Mouse (Mus musculus) megakaryocyte, adult 5-6 weeks (primary cell): ENCODE results near the gene Tspan33. TPM values are rescaled to one million over a fixed set of nuclear protein-coding genes. Genes with fewer than 3 reads are reported as not detected.

Experiments used
- ATAC-seq: 2 replicates; pipeline ENCODE4 v1.8.0; 2016; ENCODE audit warnings: mild to moderate bottlenecking, inconsistent platforms; ENCODE audit not compliant: poor library complexity, severe bottlenecking
- total RNA-seq, 2 experiments: library from RNA; stranded (forward) in 1 of 2; stranded (reverse) in 1 of 2; fragments of 153-499, 151-499 nt in 1 of 2; fragments of 221-1000, 200-1000 nt in 1 of 2; gene quantifications; 2 replicates each; pipeline versions ENCODE4 v1.2.3 to v1.2.4; 2015 to 2017

Tspan33 gene
- total RNA-seq, 2 experiments from 2014 or later, result 1.5 to 2.7 TPM

DNA sequence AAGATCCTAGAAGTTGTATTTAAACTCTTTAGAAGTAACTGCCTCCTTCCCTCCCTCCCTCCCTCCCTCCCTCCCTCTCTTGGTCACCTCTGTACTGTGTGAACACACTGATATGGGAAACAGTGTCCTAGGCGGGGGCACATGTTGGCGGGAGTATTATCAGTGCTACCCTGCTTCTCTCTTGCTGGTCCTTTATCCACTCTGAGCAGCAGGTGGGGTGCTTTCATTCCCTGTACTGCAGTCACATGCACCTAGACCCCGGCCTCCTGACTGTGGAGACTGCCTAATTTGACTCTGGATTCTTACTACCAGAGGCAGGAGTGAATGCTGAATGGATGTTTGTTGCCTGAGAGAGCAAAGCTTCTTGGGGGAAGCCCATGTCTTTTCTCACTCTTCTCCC is 3.5 kb downstream of the Tspan33 start:
- no peak for ATAC-seq

- no peak for ATAC-seq
Measured at GRCm38 (mm10) chr6:29699085-29699745, 5.2 kb downstream of the Tspan33 start.

DNA sequence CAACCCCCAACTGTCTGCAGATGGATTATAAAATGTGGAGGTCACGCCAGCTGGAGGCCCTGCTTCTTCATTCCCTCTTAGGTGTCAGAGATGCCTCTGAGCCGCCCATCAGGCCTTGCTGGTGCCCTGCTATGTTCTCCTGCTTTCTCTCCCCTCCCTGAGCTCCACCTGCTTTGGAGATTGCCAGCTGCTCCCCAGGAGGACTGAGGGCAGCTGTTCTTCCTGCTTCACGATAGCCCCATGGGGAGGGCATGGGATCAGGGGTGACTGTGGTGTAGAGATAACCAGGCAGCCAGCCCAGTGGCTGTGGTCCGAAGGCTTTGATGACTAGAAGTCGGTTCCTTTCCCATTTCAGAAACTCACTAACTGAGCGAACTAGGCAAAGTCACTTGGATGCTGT is 7.0 kb downstream of the Tspan33 start:
- peak; percentile 59 for ATAC-seq

DNA sequence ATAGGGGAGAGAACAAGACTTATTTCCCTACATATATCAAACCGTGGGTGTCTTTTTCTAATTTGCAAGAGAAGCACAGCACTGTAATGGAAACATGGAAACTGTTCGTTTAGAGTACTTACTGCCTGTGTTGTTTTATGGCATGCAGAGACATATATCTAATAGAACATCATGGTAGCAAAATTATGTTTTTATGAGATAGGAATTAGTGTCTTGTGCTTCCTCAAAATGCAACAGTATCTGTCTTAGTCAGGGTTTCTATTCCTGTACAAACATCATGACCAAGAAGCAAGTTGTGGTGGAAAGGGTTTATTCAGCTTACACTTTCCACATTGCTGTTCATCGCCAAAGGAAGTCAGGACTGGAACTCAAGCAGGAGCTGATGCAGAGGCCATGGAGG is 8.1 kb downstream of the Tspan33 start:
- no peak for ATAC-seq

DNA sequence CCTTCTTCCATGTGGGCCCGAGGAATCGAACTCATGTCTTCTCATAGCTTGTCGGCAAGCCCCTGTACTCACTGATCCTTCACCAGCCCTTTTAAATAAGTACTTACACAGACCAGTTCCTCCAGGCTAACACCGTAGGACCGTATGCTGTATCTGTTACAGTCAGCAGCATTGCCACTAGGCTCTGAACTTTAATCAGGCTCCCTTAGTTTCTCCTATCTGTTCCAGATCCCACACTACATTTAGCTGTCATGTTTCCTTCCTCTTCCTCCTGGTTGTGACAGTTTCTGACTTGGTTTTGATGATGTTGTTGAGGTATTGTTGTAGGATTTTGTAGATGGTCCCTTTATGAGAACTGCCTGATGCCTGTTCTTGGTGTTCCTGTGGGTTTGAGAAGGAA is 10.1 kb downstream of the Tspan33 start:
- ATAC-seq, result no peak

DNA sequence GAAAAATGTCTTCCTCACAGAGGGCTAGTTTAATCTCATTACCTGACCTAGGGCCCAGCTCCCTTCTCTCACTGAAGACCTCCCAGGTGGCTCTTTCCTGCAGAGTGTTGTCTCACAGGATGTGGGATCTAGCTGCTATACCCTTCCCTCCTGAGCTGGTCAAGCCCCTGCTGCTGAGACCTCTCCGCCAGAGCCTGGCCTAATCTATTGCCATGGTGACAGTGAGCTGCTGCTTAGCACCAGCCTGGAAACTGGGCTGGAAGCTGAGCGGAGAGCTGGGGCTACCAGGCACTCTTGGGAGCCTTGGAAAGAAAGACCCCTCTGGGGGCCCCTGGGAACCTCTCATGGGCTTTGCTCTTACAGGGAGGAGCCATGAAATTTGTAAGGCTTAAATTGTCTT is 13.9 kb downstream of the Tspan33 start:
- ATAC-seq, result no peak

- no peak for ATAC-seq
Measured at GRCm38 (mm10) chr6:29711318-29711717, 17.3 kb downstream of the Tspan33 start.

GRCm38 (mm10) chr6:29712011-29712584 is 18.1 kb downstream of the Tspan33 start:
- ATAC-seq, result peak; percentile 51

- no peak for ATAC-seq
Measured at GRCm38 (mm10) chr6:29716624-29717365, 22.8 kb downstream of the Tspan33 start.

DNA sequence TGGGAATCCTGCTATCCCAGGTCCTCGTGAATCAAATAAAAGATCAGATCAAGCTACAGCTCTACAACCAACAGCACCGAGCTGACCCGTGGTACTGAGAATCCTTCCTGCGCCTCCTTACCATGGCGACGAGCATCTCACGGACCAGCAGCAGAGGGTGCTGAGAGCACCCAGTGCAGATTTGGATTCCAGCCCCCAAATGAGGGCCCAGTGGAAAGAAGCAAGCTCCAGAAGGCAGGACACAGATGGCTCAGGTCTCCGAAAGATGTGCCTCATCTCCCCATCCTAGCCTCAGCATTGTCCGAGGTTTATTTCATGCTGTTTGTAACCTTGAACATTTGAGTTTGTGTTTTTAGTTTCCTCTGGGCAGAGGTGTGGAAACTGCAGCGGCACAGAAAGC is 23.5 kb downstream of the Tspan33 start:
- no peak for ATAC-seq

GRCm38 (mm10) chr6:29717952-29718521 is 24.0 kb downstream of the Tspan33 start:
- no peak for ATAC-seq

- ATAC-seq, result no peak
Measured at GRCm38 (mm10) chr6:29718894-29719329, 24.9 kb downstream of the Tspan33 start.

DNA sequence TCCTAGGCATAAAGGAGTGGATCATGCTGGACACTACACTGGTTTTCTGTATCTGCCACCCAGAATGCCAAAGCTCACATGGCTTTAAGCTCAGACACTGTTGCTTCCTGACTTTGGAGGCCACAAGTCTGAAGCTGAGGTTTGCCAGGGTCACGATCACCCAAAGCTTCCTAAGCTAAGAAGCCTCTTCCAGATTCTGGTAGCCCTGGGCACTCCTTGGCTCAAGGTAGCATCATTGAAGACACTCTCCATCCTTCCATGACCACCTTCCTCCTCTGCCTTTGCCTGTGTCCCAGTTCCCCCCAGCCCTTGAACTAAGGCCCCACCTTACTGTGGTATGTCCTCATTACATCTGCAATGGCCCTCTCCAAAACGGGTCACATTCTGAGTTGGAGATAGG is 27.9 kb downstream of the Tspan33 start:
- no peak for ATAC-seq

GRCm38 (mm10) chr6:29726576-29727200 is 32.7 kb downstream of the Tspan33 start:
- no peak for ATAC-seq

- no peak for ATAC-seq
Measured at GRCm38 (mm10) chr6:29728035-29728434, 34.0 kb downstream of the Tspan33 start.

DNA sequence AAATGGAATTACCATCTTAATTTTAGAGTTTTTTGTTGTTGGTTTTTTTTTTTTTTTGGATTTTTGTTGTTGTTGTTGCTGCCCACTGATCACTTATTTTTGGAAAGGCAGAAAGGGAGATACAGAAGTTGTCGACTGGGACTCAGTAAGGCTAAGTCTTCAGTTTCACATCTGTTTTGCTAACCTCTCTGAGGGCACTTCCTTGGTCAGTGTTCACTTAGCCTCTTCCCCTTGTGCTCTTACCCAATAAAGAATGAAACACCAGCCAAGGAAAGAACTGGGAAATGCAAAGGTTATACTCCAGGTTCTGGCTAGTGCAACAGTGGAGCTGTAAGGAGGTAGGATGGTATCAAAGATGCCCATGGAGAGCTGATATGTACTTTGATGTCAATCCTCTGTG is 35.5 kb downstream of the Tspan33 start:
- peak; percentile 59; the same call in 1 of the 2 replicates for ATAC-seq

GRCm38 (mm10) chr6:29735336-29735688 is 41.3 kb downstream of the Tspan33 start, which contains the start of gene Smo:
Smo (plus strand) TSS chr6:29735503.
- ATAC-seq, result no peak

DNA sequence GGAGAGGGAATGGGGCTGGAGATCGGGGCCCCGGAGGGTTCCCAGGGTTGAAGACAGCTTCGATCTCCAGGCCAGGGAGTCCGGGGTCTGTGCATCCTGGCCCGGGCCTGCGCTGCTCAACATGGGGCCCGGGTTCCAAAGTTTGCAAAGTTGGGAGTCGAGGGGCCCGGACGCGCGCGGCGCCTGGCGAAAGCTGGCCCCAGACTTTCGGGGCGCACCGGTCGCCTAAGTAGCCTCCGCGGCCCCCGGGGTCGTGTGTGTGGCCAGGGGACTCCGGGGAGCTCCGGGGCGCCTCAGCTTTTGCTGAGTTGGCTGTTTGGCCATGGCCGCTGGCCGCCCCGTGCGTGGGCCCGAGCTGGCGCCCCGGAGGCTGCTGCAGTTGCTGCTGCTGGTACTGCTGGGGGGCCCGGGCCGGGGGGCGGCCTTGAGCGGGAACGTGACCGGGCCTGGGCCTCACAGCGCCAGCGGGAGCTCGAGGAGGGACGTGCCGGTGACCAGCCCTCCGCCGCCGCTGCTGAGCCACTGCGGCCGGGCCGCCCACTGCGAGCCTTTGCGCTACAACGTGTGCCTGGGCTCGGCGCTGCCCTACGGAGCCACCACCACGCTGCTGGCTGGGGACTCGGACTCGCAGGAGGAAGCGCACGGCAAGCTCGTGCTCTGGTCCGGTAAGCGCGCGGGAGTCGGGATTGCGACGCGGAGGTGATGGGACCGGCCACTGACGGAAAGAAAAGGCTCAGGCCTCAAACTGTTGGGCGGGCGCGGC is 41.8 kb downstream of the Tspan33 start:
- ATAC-seq, result peak; percentile 84

- no peak for ATAC-seq
Measured at GRCm38 (mm10) chr6:29736610-29737458, 42.8 kb downstream of the Tspan33 start.
